Mouse (Mus musculus) T-helper 17 cell (primary cell): ENCODE data around the gene Rnaset2a.
"Not testable (repeated sequence)": the region's sequence is repeated elsewhere in the genome, so short reads cannot be mapped to it uniquely, and the experiment has no call there.

ENCODE experiments used
- in situ Hi-C, 2 experiments: fragments of 300-600 bp; cut with MboI, MseI; formaldehyde crosslinking; loops; 1 replicate in 1 of 2; 2 replicates in 1 of 2; pipeline ENCODE4 v1.15.1; 2025; ENCODE audit warnings: high pct_unique_total_duplicates in 2 of 2

The Rnaset2a gene

GRCm38 (mm10) chr17:8147439-8148316, at the start of gene Rnaset2a, which contains the start of gene Gm49673:
Gene Rnaset2a (minus strand): TSS chr17:8148097.
Gene Gm49673 (minus strand): TSS chr17:8147788.
- in situ Hi-C loops = not testable (repeated sequence)

GRCm38 (mm10) chr17:8197652-8198051, 49.8 kb upstream of the Rnaset2a start:
- in situ Hi-C loops = no loop called here

- in situ Hi-C loops = no loop called here
Measured at GRCm38 (mm10) chr17:8195685-8196376, 47.9 kb upstream of the Rnaset2a start.

GRCm38 (mm10) chr17:8193678-8194077, 45.8 kb upstream of the Rnaset2a start:
- in situ Hi-C loops = no loop called here

- in situ Hi-C loops = loop anchor here in 1 of 2 experiments (10.0 kb wide), 1 partner anchor 129 kb away; no protein-coding TSS in a partner anchor
Measured at GRCm38 (mm10) chr17:8184217-8184616, 36.3 kb upstream of the Rnaset2a start.

- in situ Hi-C loops = loop anchor here in 1 of 2 experiments (10.0 kb wide), 1 partner anchor 129 kb away; no protein-coding TSS in a partner anchor
Measured at GRCm38 (mm10) chr17:8183815-8184214, 35.9 kb upstream of the Rnaset2a start.

GRCm38 (mm10) chr17:8177090-8177489, 29.2 kb upstream of the Rnaset2a start:
- in situ Hi-C loops = loop anchor here in 1 of 2 experiments (10.0 kb wide), 1 partner anchor 122 kb away; no protein-coding TSS in a partner anchor

GRCm38 (mm10) chr17:8171081-8171480, 23.2 kb upstream of the Rnaset2a start:
- in situ Hi-C loops = loop anchor here in 1 of 2 experiments (10.0 kb wide), 1 partner anchor 116 kb away; no protein-coding TSS in a partner anchor

GRCm38 (mm10) chr17:8170331-8170730, 22.4 kb upstream of the Rnaset2a start:
- in situ Hi-C loops = loop anchor here in 1 of 2 experiments (10.0 kb wide), 1 partner anchor 116 kb away; no protein-coding TSS in a partner anchor

GRCm38 (mm10) chr17:8167436-8167835, 19.5 kb upstream of the Rnaset2a start:
- in situ Hi-C loops = loop anchor here in 1 of 2 experiments (10.0 kb wide), 1 partner anchor 293 kb away; no protein-coding TSS in a partner anchor

- in situ Hi-C loops = loop anchor here in 1 of 2 experiments (10.0 kb wide), 1 partner anchor 292 kb away; no protein-coding TSS in a partner anchor
Measured at GRCm38 (mm10) chr17:8166454-8166853, 18.6 kb upstream of the Rnaset2a start.

GRCm38 (mm10) chr17:8165977-8166376, 18.1 kb upstream of the Rnaset2a start:
- in situ Hi-C loops = loop anchor here in 1 of 2 experiments (10.0 kb wide), 1 partner anchor 291 kb away; no protein-coding TSS in a partner anchor

- in situ Hi-C loops = loop anchor here in 1 of 2 experiments (10.0 kb wide), 1 partner anchor 291 kb away; no protein-coding TSS in a partner anchor
Measured at GRCm38 (mm10) chr17:8165608-8165945, 17.7 kb upstream of the Rnaset2a start.

- in situ Hi-C loops = loop anchor here (5.0 to 10.0 kb wide), 2 partner anchors 290 to 1203 kb away; partner anchors contain the start of gene Tagap1 (in 2 of the 2)
Measured at GRCm38 (mm10) chr17:8164701-8165607, 17.1 kb upstream of the Rnaset2a start, which contains the start of gene Fgfr1op. Gene Fgfr1op (plus strand): TSS chr17:8165501.

GRCm38 (mm10) chr17:8160969-8161368, 13.1 kb upstream of the Rnaset2a start:
- in situ Hi-C loops = loop anchor here (5.0 to 10.0 kb wide), 2 partner anchors 286 to 1199 kb away; partner anchors contain the start of gene Tagap1 (in 2 of the 2)

GRCm38 (mm10) chr17:8158627-8159026, 10.7 kb upstream of the Rnaset2a start:
- in situ Hi-C loops = not testable (repeated sequence)

- in situ Hi-C loops = not testable (repeated sequence)
Measured at GRCm38 (mm10) chr17:8155982-8156381, 8.1 kb upstream of the Rnaset2a start.

- in situ Hi-C loops = not testable (repeated sequence)
Measured at GRCm38 (mm10) chr17:8155010-8155409, 7.1 kb upstream of the Rnaset2a start.

GRCm38 (mm10) chr17:8146931-8147330, 966 bp downstream of the Rnaset2a start:
- in situ Hi-C loops = not testable (repeated sequence)
